Comparison of ENCODE assay signal across 10 mouse cellular contexts in genomic region chr9:108589229-108589628, GRCm38 (mm10). TPM values are rescaled to one million over a fixed set of nuclear protein-coding genes. Genes with fewer than 3 reads are reported as not detected.
DNase-seq lines count a peak whose midpoint lies in the region; ATAC-seq and TF ChIP-seq lines count a peak whose summit lies in the region.
"Had no signal": no experiment of that assay in that cellular context is flagged by ENCODE, and none has a peak within 500 bp of the region (broad histone marks: within the 10 kb centered on the region; RNA-seq: fewer than 3 reads in every experiment).

No protein-coding gene starts in this region.

- DNase-seq in heart, postnatal 0 days (ENCODE audit: low spot score) = no peak
- no peak for DNase-seq in heart, adult 2 months
- peak; percentile 71 for DNase-seq in ES-CJ7 (ENCODE audit: low read depth, low spot score)
- peak; percentile 42 for DNase-seq in naive thymus-derived CD4-positive, alpha-beta T cell, adult 2 months (ENCODE audit: low read depth)
- no peak for DNase-seq in c-Kit-positive CD71-positive TER-119-positive erythroid progenitor cells, embryonic 14.5 days (ENCODE audit: low spot score)
- DNase-seq in adrenal gland, postnatal 36 days = no peak
- no peak for DNase-seq in ovary, postnatal 36 days (ENCODE audit: low spot score)
- DNase-seq: retina, postnatal 1 day had no signal

- H3K4me1 ChIP-seq in heart, postnatal 0 days (ENCODE audit: control insufficient read depth, insufficient read depth) = peaks cover 26% of the 10 kb centered on the region
- H3K4me1 ChIP-seq in heart, adult 2 months (ENCODE audit: control insufficient read depth, insufficient read depth, low read length) = no peaks in the 10 kb centered on the region

- H3K79me2 ChIP-seq in heart, adult 2 months (replicated peaks; ENCODE audit: control insufficient read depth, insufficient read depth, low read length) = no peaks in the 10 kb centered on the region

- no peak overlapping the region for H3K4me3 ChIP-seq in heart, postnatal 0 days (ENCODE audit: low read depth, low read length)
- no peak overlapping the region for H3K4me3 ChIP-seq in heart, adult 2 months
- H3K4me3 ChIP-seq: erythroblast, embryonic 14.5 days had no signal

- peak; percentile 34 for TF ChIP-seq CTCF in heart, postnatal 0 days (IDR thresholded peaks at IDR 0.05; ENCODE audit: low read depth)
- TF ChIP-seq CTCF in heart, adult 2 months (IDR thresholded peaks at IDR 0.05) = no peak

- H3K27ac ChIP-seq in heart, postnatal 0 days (ENCODE audit: low read depth) = no peak overlapping the region
- H3K27ac ChIP-seq in heart, adult 2 months = no peak overlapping the region

- no peak overlapping the region for H3K4me2 ChIP-seq in heart, postnatal 0 days (ENCODE audit: low read depth, low read length)

- H3K27me3 ChIP-seq in heart, postnatal 0 days (ENCODE audit: control insufficient read depth, insufficient read depth, low read length) = no peaks in the 10 kb centered on the region
- no peaks in the 10 kb centered on the region for H3K27me3 ChIP-seq in heart, adult 2 months (ENCODE audit: control insufficient read depth, insufficient read depth, low read length)

- intact Hi-C loops in heart, adult 2 months (cut with DNase I) = no loop called here

- WGBS in heart, postnatal 0 days = 75% methylated on average over 5 of the region's 5 CpGs
- 78% methylated on average over 5 of the region's 5 CpGs for WGBS in heart, adult 2 months

- H3K9me3 ChIP-seq in heart, postnatal 0 days (replicated peaks; ENCODE audit: control insufficient read depth, low read length) = no peaks in the 10 kb centered on the region

- TF ChIP-seq POLR2A in heart, adult 2 months (IDR thresholded peaks at IDR 0.05; ENCODE audit: insufficient read depth, low read depth, low read length) = no peak

- no peak overlapping the region for H3K9ac ChIP-seq in heart, postnatal 0 days (replicated peaks; ENCODE audit: low read depth, low read length)
- H3K9ac ChIP-seq in heart, adult 2 months (ENCODE audit: low read depth, low read length) = no peak overlapping the region

- no peak for TF ChIP-seq EP300 in heart, postnatal 0 days (IDR thresholded peaks at IDR 0.05; ENCODE audit: low read depth)
- TF ChIP-seq EP300 in heart, adult 2 months (IDR thresholded peaks at IDR 0.05; ENCODE audit: insufficient read depth, low read depth, low read length) = no peak

- H3K36me3 ChIP-seq in heart, postnatal 0 days (replicated peaks; ENCODE audit: control insufficient read depth, insufficient read depth, low read length) = 0 out of 2 replicates have a peak, but pooled peaks cover 3% of the 10 kb centered on the region
- H3K36me3 ChIP-seq in heart, adult 2 months (ENCODE audit: control insufficient read depth, insufficient read depth, low read length) = no peaks in the 10 kb centered on the region

- no peak for ATAC-seq in heart, postnatal 0 days (ENCODE audit: insufficient read depth, low read depth)
- ATAC-seq in granulocyte monocyte progenitor cell, adult 5-6 weeks (replicated peaks; ENCODE audit: poor library complexity, severe bottlenecking) = peak; percentile 78

RNA-seq across cellular contexts. Expression of gene P4htm, which starts 8.2 kb away (rescaled TPM):
- total RNA-seq in heart, postnatal 0 days (2014; rRNA removed; ENCODE audit: low replicate concordance) = 18.7 and 37.8 TPM in 2 replicates
- polyA plus RNA-seq in heart, postnatal 0 days (2015; fragmentation: Nextera tagmentation; extraction: Ambion mirVana) = 16.6 and 17.7 TPM in 2 replicates
- 10 to 100 TPM; 14.2 to 15.3 TPM for total RNA-seq in heart, adult 2 months (2021)
- 21.0 and 25.2 TPM in 2 replicates for polyA plus RNA-seq in heart, adult 2 months (2012; rRNA removed)
- total RNA-seq in granulocyte monocyte progenitor cell, adult 5-6 weeks (2014; fragmentation: Nextera tagmentation) = 2.0 and 2.3 TPM in 2 replicates
- total RNA-seq in granulocyte monocyte progenitor cell, adult 5-6 weeks (2017) = 0.43 TPM in 1 of 2 replicates, not detected in the other
- total RNA-seq in adrenal gland, postnatal 36 days (2021) = 1 to 10 TPM; 5.6 to 6.3 TPM

RNA-seq across cellular contexts. Expression of gene Wdr6, which starts 10.7 kb away (rescaled TPM):
- 44.9 and 53.2 TPM in 2 replicates for total RNA-seq in heart, postnatal 0 days (2014; rRNA removed; ENCODE audit: low replicate concordance)
- 21.1 and 25.1 TPM in 2 replicates for polyA plus RNA-seq in heart, postnatal 0 days (2015; fragmentation: Nextera tagmentation; extraction: Ambion mirVana)
- 10 to 100 TPM; 13.3 to 17.2 TPM for total RNA-seq in heart, adult 2 months (2021)
- polyA plus RNA-seq in heart, adult 2 months (2012; rRNA removed) = 16.5 and 21.9 TPM in 2 replicates
- total RNA-seq in granulocyte monocyte progenitor cell, adult 5-6 weeks (2014; fragmentation: Nextera tagmentation) = 18.1 and 19.3 TPM in 2 replicates
- total RNA-seq in granulocyte monocyte progenitor cell, adult 5-6 weeks (2017) = 14.7 and 18.0 TPM in 2 replicates
- total RNA-seq in adrenal gland, postnatal 36 days (2021) = 100 to 1,000 TPM; 119 to 121 TPM

RNA-seq across cellular contexts. Expression of gene Dalrd3, which starts 19.5 kb away (rescaled TPM):
- 54.0 and 71.1 TPM in 2 replicates for total RNA-seq in heart, postnatal 0 days (2014; rRNA removed; ENCODE audit: low replicate concordance)
- 38.3 and 39.6 TPM in 2 replicates for polyA plus RNA-seq in heart, postnatal 0 days (2015; fragmentation: Nextera tagmentation; extraction: Ambion mirVana)
- total RNA-seq in heart, adult 2 months (2021) = 10 to 100 TPM; 22.8 to 25.6 TPM
- 79.2 and 81.5 TPM in 2 replicates for polyA plus RNA-seq in heart, adult 2 months (2012; rRNA removed)
- total RNA-seq in granulocyte monocyte progenitor cell, adult 5-6 weeks (2014; fragmentation: Nextera tagmentation) = 91.3 and 111 TPM in 2 replicates
- 38.1 and 45.2 TPM in 2 replicates for total RNA-seq in granulocyte monocyte progenitor cell, adult 5-6 weeks (2017)
- 10 to 100 TPM; 61.1 to 72.7 TPM for total RNA-seq in adrenal gland, postnatal 36 days (2021)

RNA-seq across cellular contexts. Expression of gene Ndufaf3, which starts 22.0 kb away (rescaled TPM):
- total RNA-seq in heart, postnatal 0 days (2014; rRNA removed; ENCODE audit: low replicate concordance) = 41.3 and 84.4 TPM in 2 replicates
- 82.6 and 86.1 TPM in 2 replicates for polyA plus RNA-seq in heart, postnatal 0 days (2015; fragmentation: Nextera tagmentation; extraction: Ambion mirVana)
- total RNA-seq in heart, adult 2 months (2021) = 10 to 100 TPM; 61.9 to 88.1 TPM
- polyA plus RNA-seq in heart, adult 2 months (2012; rRNA removed) = 60.7 and 69.1 TPM in 2 replicates
- 39.4 and 44.0 TPM in 2 replicates for total RNA-seq in granulocyte monocyte progenitor cell, adult 5-6 weeks (2014; fragmentation: Nextera tagmentation)
- total RNA-seq in granulocyte monocyte progenitor cell, adult 5-6 weeks (2017) = 17.3 and 17.8 TPM in 2 replicates
- total RNA-seq in adrenal gland, postnatal 36 days (2021) = 10 to 100 TPM; 63.6 to 75.4 TPM

RNA-seq across cellular contexts. Expression of gene Impdh2, which starts 29.1 kb away (rescaled TPM):
- total RNA-seq in heart, postnatal 0 days (2014; rRNA removed; ENCODE audit: low replicate concordance) = 69.2 and 87.5 TPM in 2 replicates
- polyA plus RNA-seq in heart, postnatal 0 days (2015; fragmentation: Nextera tagmentation; extraction: Ambion mirVana) = 52.6 and 54.7 TPM in 2 replicates
- 10 to 100 TPM; 47.8 to 51.2 TPM for total RNA-seq in heart, adult 2 months (2021)
- polyA plus RNA-seq in heart, adult 2 months (2012; rRNA removed) = 55.5 and 65.0 TPM in 2 replicates
- total RNA-seq in granulocyte monocyte progenitor cell, adult 5-6 weeks (2014; fragmentation: Nextera tagmentation) = 294 and 388 TPM in 2 replicates
- total RNA-seq in granulocyte monocyte progenitor cell, adult 5-6 weeks (2017) = 284 and 334 TPM in 2 replicates
- total RNA-seq in adrenal gland, postnatal 36 days (2021) = 100 to 1,000 TPM in 1 of 2 experiments, 10 to 100 TPM in 1; 76.8 to 118 TPM

Comparison
In these comparisons a context has a peak if more than half of its experiments do, and no peak if none do; other contexts are left out.
1. DNase-seq: peak in ES-CJ7 (single experiment) and naive thymus-derived CD4-positive, alpha-beta T cell, adult 2 months (single experiment); none in heart, postnatal 0 days (single experiment), heart, adult 2 months (0 of 2), c-Kit-positive CD71-positive TER-119-positive erythroid progenitor cells, embryonic 14.5 days (single experiment), adrenal gland, postnatal 36 days (0 of 2) and ovary, postnatal 36 days (single experiment).